Mouse (Mus musculus) right cerebral cortex, adult 18-20 months (tissue): ENCODE results near the gene Fcho2.
"Not testable (repeated sequence)": the region's sequence is repeated elsewhere in the genome, so short reads cannot be mapped to it uniquely, and the experiment has no call there.

Source experiments
- DNase-seq: peaks from one replicate; pipeline ENCODE4 v3.0.0; 2022; ENCODE audit warnings: mixed read lengths

The Fcho2 gene

GRCm38 (mm10) chr13:98815147-98815785, at the start of gene Fcho2:
Gene Fcho2 (minus strand): TSS chr13:98815449.
- DNase-seq = peak; percentile 95

DNA sequence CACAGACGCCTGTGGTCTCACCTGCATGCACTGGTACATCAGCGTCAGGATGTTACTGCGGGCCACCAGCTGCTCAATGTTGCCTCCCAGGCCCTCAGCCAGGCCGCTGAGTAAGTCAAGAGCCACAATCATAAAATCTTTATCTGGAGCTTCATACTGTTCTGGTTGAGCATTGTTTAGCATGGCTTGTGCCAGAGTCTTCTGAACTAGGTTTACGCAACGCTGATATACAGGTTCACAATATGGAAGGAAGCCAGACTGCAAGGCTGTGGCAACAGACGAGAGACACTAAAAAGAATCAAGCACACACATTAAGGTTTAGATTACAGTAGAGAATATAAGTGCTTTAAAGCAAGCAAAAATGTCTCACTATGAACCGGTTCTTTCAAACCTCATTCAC, 40.0 kb upstream of the Fcho2 start:
- no peak for DNase-seq

GRCm38 (mm10) chr13:98845794-98846193, 30.5 kb upstream of the Fcho2 start:
- DNase-seq = no peak

DNA sequence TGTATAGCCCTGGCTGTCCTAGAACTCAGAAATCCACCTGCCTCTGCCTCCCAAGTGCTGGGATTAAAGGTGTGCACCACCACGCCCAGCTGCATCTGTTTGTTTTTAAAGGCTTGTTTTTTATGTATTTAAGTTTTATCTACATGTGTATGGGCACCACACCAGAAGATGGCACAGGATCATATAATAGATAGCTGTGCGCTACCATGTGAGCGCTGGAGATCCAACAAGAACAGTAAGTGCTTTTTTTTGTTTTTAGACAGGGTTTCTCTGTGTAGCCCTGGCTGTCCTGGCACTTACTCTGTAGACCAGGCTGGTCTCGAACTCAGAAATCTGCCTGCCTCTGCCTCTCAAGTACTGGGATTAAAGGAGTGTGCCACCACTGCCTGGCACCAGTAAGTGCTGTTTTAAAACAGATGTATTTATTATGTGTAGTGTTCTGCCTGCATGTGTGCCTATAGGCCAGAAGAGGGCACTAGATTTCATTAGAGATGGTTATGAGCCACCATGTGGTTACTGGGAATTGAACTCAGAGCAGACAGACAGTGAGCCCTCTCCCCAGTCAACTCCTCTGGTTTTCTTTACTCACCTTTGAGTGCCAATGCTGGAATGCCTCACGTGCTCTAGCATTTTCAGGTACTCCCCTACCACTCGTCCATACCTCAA, 21.3 kb upstream of the Fcho2 start:
- DNase-seq = no peak

DNA sequence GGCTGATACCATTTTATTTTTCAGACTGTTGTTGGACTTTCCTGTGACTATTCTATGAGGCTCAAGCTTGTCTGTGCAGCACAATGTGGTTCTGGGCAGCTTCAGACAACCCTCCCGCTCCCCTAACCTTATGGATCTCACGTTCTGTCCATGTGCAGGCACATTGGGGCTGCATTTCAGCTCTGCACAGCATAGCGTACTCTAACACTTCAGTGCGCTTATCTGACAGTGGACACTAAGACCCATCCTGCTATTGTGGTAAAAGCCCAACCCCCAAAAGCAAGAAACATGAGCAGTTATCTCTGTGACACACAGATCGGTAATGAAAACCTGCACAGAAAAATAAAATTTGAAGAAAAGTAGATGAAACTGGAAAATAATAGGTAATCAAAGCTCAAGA, 20.5 kb upstream of the Fcho2 start:
- no peak for DNase-seq

GRCm38 (mm10) chr13:98834723-98835122, 19.5 kb upstream of the Fcho2 start:
- DNase-seq = no peak

DNA sequence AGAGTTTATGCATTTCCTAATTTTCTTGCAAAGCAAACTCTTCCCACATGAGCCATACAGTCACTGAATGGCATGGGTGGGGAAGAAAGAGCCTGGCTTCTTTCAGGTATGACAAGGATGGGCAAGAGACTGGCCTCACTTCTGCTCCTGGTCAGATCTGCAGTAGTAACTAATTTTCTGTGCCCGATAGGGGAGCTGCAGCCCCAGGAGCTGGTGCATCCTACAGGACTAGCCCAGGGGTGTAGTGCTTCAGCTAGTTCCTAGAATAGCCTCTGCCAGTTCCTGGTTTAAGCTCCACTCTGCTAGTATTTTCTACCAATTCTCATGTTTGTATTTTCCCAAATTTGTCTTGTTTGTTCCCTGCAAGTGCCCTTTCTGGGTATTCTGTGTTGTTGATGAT, 18.9 kb upstream of the Fcho2 start:
- no peak for DNase-seq

- no peak for DNase-seq
Observed at GRCm38 (mm10) chr13:98832451-98833450, 17.5 kb upstream of the Fcho2 start.

DNA sequence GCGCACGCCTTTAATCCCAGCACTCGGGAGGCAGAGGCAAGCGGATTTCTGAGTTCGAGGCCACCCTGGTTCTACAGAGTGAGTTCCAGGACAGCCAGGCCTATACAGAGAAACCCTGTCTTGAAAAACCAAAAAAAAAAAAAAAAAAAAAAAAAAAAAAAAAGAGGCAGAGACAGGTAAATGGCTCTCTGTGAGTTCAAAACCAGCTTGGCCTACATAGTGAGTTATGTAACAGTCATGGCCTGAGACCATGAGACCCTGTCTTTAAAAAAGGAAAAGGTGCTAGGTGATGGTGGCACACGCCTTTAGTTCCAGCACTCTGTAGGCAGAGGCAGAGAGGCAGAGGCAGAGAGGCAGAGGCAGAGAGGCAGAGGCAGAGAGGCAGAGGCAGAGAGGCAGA, 13.8 kb upstream of the Fcho2 start:
- not testable (repeated sequence) for DNase-seq

DNA sequence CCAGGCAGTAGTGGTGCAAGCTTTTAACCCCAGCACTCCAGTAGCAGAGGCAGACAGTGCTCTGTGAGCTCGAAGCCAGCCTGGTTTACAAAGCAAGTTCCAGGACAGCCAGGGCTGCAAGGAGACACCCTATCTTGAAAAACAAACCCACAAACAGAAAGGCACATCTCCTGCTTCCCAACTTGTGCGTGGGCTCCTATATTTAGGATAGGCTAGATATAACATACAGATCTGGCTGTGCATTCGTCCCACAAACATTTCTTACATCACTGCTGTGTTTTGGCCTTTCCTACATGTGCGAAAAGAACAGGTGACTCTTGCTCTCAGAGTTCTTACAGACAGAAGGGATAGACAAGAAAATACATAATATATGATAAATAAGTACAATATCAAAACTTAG, 10.3 kb upstream of the Fcho2 start:
- DNase-seq = no peak

DNA sequence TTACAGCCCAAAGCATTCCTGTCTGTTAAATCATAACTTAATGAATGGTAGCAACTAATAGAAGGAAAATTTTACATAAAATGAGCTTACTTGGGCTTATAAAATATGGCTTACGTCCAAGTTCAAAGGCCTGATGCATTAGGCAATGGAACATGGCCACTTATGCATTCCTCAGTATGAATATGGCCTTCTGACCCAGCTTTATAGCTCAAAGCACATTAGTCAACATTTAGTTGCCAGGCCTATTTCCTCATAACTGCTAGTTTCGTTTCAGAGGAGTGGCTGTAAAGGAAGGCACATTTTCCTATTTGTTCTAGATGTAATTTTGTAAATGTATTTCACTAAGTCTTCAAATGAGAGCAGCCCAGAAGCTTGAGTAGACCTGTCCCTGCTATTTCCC, 3.8 kb upstream of the Fcho2 start:
- no peak for DNase-seq

- DNase-seq = no peak
Observed at GRCm38 (mm10) chr13:98818205-98818604, 3.0 kb upstream of the Fcho2 start.

GRCm38 (mm10) chr13:98817766-98818165, 2.5 kb upstream of the Fcho2 start:
- DNase-seq = no peak

DNA sequence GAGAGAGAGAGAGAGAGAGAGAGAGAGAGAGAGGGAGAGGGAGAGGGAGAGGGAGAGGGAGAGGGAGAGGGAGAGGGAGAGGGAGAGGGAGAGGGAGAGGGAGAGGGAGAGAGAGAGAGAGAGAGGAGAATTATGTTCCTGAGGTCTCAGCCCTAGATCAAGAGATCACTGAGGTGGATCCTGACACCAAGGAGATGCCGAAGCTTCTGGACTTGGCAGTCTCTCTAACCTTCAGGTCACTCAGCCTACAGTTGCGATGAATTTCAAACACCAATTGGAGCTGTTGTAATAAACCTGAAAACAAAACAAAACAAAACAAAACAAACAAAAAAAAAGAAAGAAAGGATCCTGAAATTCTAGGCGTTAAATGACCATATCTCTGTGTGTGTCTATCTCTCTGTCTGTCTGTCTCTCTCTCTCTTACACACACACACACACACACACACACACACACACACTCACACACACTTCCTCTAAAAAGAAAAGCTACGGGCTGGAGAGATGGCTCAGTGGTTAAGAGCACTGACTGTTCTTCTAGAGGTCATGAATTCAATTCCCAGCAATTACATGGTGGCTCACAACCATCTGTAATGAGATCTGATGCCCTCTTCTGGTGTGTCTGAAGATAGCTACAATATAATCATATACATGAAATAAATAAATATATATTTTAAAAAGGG, 1.9 kb upstream of the Fcho2 start:
- not testable (repeated sequence) for DNase-seq

GRCm38 (mm10) chr13:98816571-98816970, 1.3 kb upstream of the Fcho2 start:
- DNase-seq = no peak

DNA sequence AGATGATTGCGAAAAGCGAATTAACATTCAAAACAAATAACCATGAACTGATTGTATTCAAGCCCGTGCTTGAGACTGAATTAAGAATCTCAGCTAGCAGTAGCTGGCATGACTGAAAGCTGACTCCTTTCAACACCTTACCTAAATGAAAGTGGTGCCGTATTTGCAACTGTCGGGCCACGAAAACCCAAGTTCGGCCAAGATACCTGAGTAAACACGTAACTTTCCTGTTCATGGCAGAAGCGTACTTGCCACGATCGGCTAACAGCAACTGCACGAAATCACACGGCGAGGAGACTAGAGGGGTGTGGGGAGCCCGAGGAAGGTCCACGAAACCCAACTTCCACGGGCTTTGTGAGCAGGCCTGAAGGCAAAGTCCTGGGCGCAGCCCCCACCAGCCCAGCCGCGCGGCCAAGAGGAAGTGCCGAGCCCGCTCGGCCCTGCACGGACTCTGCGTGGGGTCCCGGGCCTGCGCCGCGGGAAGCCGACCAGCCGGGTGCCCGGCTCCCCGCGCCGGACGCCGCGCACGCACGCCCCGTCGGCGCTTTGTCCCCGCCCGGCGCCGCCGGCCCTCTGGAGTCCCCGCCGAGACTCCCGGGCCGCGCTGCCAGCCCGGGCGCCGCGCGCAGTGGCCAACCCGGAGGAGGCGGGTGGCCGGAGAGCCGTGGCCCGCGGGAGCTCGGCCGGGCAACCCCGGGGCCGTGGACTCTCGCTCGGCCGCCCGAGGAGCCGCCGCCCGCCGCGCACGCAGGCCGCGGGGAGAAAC, 791 bp downstream of the Fcho2 start:
- DNase-seq = peak; percentile 33

- no peak for DNase-seq
Observed at GRCm38 (mm10) chr13:98813596-98814274, 1.5 kb downstream of the Fcho2 start.

GRCm38 (mm10) chr13:98813167-98813566, 2.1 kb downstream of the Fcho2 start:
- no peak for DNase-seq

- no peak for DNase-seq
Observed at GRCm38 (mm10) chr13:98812285-98812684, 3.0 kb downstream of the Fcho2 start.

- peak; percentile 24 for DNase-seq
Observed at GRCm38 (mm10) chr13:98810143-98810542, 5.1 kb downstream of the Fcho2 start.

DNA sequence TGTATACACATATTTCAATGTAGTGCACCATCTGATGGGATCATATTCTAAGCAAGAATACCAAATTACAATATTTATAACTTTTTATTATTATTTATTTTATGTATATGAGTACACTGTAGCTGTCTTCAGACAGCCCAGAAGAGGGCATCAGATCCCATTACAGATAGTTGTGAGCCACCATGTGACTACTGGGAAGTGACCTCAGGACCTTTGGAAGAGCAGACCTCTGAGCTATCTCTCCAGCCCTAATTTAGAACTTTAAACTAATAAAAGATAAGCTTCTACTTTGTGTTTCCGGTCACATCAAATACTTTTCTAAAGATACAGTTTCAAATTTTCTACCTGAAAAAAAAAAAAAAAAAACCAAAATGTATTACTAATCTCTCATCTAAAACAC, 6.2 kb downstream of the Fcho2 start:
- DNase-seq = no peak

- DNase-seq = no peak
Observed at GRCm38 (mm10) chr13:98804480-98804879, 10.8 kb downstream of the Fcho2 start.
